Mouse (Mus musculus): Measurements from ENCODE around the gene Zfp184. TPM values are rescaled to one million over a fixed set of nuclear protein-coding genes. Genes with fewer than 3 reads are reported as not detected.

The Zfp184 gene
- polyA plus RNA-seq, 1 experiment from 2014 or later = 6.7 TPM

DNA sequence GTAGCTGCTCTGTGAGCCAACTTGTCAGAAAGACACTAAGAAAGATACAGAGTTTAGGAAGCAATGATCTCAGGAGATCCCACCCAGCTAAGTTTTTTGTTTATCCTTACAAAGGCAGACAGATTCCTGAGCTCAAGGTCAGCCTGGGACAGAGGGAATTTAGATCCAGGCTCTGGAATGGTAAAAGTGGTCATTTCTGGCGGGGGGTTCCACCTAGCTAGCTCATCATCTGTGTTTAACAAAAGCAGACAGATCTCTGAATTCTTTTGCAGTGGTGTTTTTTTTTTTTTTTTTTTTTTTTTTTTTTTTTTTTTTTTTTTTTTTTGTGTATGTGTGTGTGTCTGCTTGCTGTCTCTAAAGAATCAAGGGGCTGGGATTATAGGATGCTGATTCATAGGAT is 24.4 kb downstream of the Zfp184 start:
- Histone ChIP-seq H3K9ac (ENCODE audit: low read depth, low read length) (no peak overlapping the region), H3K36me3 (ENCODE audit: control insufficient read depth, insufficient read depth, low read length) (no peaks in the 10 kb centered on the region), H3K4me3 (ENCODE audit: low read depth, low read length) (no peak overlapping the region), H3K4me1 (ENCODE audit: control insufficient read depth, insufficient read depth, low read length) (no peaks in the 10 kb centered on the region), H3K27me3 (ENCODE audit: control insufficient read depth, insufficient read depth, low read length) (no peaks in the 10 kb centered on the region), H3K9me3 (replicated peaks; ENCODE audit: control insufficient read depth, low read length) (no peaks in the 10 kb centered on the region), H3K4me2 (no peak overlapping the region), H3K27ac (ENCODE audit: low read depth, low read length) (no peak overlapping the region)
- no peak for ATAC-seq (replicated peaks; ENCODE audit: insufficient number of reproducible peaks, low FRiP score, low TSS enrichment)
- 48% methylated on average over 1 of the region's 1 CpGs for WGBS (ENCODE audit: insufficient replicate concordance)

DNA sequence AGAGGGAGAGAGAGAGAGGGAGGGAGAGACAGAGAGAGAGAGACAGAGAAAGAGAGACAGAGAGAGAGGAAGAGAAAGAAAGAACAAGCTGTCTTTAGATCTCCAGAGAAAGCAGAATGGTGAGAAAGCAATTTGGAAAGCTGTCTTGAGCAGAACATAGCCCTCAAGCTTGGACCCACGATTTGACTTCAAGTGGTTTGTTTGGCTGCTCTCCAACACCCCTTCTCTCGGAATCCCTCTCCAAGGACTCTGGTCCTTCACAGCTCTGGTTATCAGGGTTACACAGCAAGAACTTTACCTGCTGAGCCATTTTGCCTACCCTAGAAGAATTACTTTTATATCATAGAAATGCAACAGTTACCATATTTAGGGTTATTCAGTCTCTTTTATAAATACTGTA is 24.9 kb downstream of the Zfp184 start:
- WGBS (ENCODE audit: insufficient replicate concordance) = 34% methylated on average over 2 of the region's 2 CpGs
- H3K9ac ChIP-seq (ENCODE audit: low read depth, low read length) = no peak overlapping the region
- H3K27me3 ChIP-seq (ENCODE audit: control insufficient read depth, insufficient read depth, low read length) = no peaks in the 10 kb centered on the region
- no peaks in the 10 kb centered on the region for H3K9me3 ChIP-seq (replicated peaks; ENCODE audit: control insufficient read depth, low read length)
- no peaks in the 10 kb centered on the region for H3K4me1 ChIP-seq (ENCODE audit: control insufficient read depth, insufficient read depth, low read length)
- no peak overlapping the region for H3K4me3 ChIP-seq (ENCODE audit: low read depth, low read length)
- H3K27ac ChIP-seq (ENCODE audit: low read depth, low read length) = no peak overlapping the region
- no peaks in the 10 kb centered on the region for H3K36me3 ChIP-seq (ENCODE audit: control insufficient read depth, insufficient read depth, low read length)
- ATAC-seq (replicated peaks; ENCODE audit: insufficient number of reproducible peaks, low FRiP score, low TSS enrichment) = no peak
- no peak overlapping the region for H3K4me2 ChIP-seq

DNA sequence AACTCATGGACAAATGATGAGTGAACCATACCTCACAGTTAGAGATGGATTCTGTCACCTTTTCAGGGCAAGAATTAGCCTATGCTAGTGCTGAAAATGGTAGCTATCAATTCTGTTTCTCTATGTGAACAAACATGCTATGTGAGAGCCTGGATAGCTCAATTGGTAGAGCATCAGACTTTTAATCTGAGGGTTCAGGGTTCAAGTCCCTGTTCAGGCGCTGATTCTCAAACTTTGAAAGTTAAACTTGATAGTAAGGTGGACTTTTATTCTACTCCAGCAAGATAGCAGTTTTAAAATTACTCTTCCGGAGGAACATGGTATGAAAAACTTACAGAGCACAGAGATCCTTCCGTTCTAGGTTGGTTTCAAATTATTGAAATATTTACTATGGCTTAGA is 26.7 kb downstream of the Zfp184 start:
- Histone ChIP-seq H3K27ac (ENCODE audit: low read depth, low read length) (no peak overlapping the region), H3K4me2 (no peak overlapping the region), H3K27me3 (ENCODE audit: control insufficient read depth, insufficient read depth, low read length) (no peaks in the 10 kb centered on the region), H3K9me3 (replicated peaks; ENCODE audit: control insufficient read depth, low read length) (no peaks in the 10 kb centered on the region), H3K9ac (ENCODE audit: low read depth, low read length) (no peak overlapping the region), H3K4me3 (ENCODE audit: low read depth, low read length) (no peak overlapping the region), H3K4me1 (ENCODE audit: control insufficient read depth, insufficient read depth, low read length) (no peaks in the 10 kb centered on the region), H3K36me3 (ENCODE audit: control insufficient read depth, insufficient read depth, low read length) (no peaks in the 10 kb centered on the region)
- no peak for ATAC-seq (replicated peaks; ENCODE audit: insufficient number of reproducible peaks, low FRiP score, low TSS enrichment)
- WGBS (ENCODE audit: insufficient replicate concordance) = 28% methylated on average over 3 of the region's 3 CpGs

DNA sequence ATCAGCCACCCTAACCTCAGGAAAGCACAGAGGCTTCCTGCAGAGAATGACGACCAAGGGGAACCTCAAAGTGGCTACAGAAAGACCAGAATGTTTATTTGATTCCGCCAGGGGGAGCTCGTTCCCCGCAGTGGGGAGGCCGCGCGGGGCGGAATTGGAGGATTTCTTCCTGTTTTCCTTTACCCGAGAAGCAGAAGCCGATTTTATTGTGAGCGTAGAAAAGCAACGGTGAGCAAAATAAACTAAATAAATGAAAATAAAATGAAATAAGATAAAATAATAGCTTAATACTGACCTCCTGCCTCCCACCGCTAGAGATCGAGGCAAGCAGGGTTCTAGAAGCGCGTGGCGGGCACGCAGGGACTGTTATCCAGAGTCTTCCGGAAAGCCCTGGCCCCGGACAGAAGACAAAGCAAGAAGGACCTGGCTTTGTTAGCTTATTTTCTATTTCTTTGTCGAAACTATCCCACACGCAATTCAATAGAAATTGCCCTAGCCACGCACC is 29.4 kb downstream of the Zfp184 start:
- peak; percentile 77; the same call in 1 of the 2 replicates for ATAC-seq (replicated peaks; ENCODE audit: insufficient number of reproducible peaks, low FRiP score, low TSS enrichment)
- no peaks in the 10 kb centered on the region for H3K4me1 ChIP-seq (ENCODE audit: control insufficient read depth, insufficient read depth, low read length)
- under 1% methylated on average over 23 of the region's 23 CpGs for WGBS (ENCODE audit: insufficient replicate concordance)
- peak overlapping the region; percentile 66 for H3K4me3 ChIP-seq (ENCODE audit: low read depth, low read length)
- H3K9me3 ChIP-seq (replicated peaks; ENCODE audit: control insufficient read depth, low read length) = no peaks in the 10 kb centered on the region
- H3K4me2 ChIP-seq = peak overlapping the region; percentile 46
- H3K27me3 ChIP-seq (ENCODE audit: control insufficient read depth, insufficient read depth, low read length) = peaks cover 3% of the 10 kb centered on the region
- H3K36me3 ChIP-seq (ENCODE audit: control insufficient read depth, insufficient read depth, low read length) = no peaks in the 10 kb centered on the region
- peak overlapping the region; percentile 88 for H3K9ac ChIP-seq (ENCODE audit: low read depth, low read length)
- H3K27ac ChIP-seq (ENCODE audit: low read depth, low read length) = peak overlapping the region; percentile 73; the same call in 1 of the 2 replicates

DNA sequence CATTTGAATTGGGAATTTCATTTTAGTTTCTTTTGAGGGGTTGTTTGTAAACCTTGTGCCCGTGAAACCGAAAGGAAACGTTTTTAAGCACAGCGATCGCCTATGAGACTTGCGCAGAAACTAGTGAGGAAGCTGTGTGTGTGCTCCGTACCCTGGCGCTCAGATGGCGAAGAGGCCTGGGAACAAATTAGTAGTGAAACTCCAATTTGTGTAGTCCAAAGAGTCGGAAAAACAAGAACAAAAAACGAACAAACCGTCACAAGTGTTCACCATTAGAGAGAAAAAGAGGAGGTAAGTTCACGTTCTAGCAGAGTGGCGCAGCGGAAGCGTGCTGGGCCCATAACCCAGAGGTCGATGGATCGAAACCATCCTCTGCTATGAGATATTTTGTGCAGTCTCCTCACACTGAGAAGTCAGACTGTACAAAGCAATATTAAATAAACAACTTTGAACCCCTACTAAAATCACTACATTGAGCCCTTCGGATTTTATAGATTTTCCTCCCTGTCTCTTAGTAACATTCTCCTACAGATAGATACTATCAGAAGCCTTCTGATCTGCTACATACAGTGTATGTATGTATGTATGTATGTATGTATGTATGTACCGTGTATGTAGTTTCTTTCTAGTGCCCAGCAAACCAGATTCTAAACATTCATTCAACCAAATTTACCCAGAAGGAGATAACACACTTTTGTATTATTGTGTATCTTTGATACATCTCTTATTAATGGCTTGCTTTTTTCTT is 30.0 kb downstream of the Zfp184 start:
- H3K4me2 ChIP-seq = peak overlapping the region; percentile 46
- peak overlapping the region; percentile 88 for H3K9ac ChIP-seq (ENCODE audit: low read depth, low read length)
- peaks cover 6% of the 10 kb centered on the region for H3K27me3 ChIP-seq (ENCODE audit: control insufficient read depth, insufficient read depth, low read length)
- H3K4me1 ChIP-seq (ENCODE audit: control insufficient read depth, insufficient read depth, low read length) = no peaks in the 10 kb centered on the region
- H3K36me3 ChIP-seq (ENCODE audit: control insufficient read depth, insufficient read depth, low read length) = no peaks in the 10 kb centered on the region
- 4% methylated on average over 20 of the region's 20 CpGs for WGBS (ENCODE audit: insufficient replicate concordance)
- H3K4me3 ChIP-seq (ENCODE audit: low read depth, low read length) = peak overlapping the region; percentile 66
- ATAC-seq (replicated peaks; ENCODE audit: insufficient number of reproducible peaks, low FRiP score, low TSS enrichment) = peak; percentile 97
- H3K27ac ChIP-seq (ENCODE audit: low read depth, low read length) = peak overlapping the region; percentile 73; the same call in 1 of the 2 replicates
- H3K9me3 ChIP-seq (replicated peaks; ENCODE audit: control insufficient read depth, low read length) = no peaks in the 10 kb centered on the region

DNA sequence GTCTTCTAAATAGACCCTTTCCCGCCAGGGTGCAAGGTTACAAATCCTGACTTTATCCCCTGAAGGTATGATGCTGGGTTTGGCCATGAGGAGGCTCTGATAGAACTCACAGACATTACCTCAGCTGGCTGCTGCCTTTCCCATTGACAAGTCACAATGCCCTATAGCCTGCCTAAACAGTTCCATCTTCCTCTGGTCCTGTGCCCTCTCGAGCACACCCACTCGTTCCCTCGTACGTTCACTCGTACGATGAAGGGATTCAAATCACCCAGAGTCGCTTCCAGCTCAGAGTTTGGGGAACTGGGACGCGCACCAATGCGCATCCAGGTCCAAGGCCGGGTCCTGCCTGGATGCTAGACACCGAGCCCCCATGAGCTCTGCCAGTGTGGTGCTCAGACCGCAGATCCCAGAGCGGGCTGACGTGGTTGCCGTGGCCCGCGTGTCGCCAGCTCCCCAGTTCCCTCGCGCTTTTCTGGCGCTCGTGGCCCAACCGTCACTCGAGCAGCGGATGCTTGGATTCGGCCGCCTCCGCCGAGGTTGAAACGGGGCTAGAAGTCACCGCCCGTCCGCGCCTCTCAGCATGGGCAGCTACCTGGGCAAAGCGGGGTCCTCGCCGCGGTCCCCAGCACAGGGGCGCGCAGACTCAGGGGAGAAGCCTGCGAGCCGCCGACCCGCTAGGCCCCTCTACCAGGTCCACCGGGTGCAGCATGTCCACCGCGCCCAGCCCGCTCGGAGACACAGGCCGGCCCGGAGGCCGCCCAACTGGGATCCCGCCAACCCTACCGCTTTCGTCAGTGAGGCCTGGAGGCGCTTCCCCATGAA is 36.3 kb downstream of the Zfp184 start, which contains the start of gene Pom121l2:
Gene Pom121l2 (plus strand): TSS at position 214 of the 822 bp plus-strand sequence.
- Histone ChIP-seq H3K4me2 (peak within 1 kb of the TSS; percentile 92), H3K4me1 (ENCODE audit: control insufficient read depth, insufficient read depth, low read length) (peaks cover 3% of the 10 kb centered on the region; the same call in 1 of the 2 replicates), H3K9me3 (replicated peaks; ENCODE audit: control insufficient read depth, low read length) (no peaks in the 10 kb centered on the region), H3K27ac (ENCODE audit: low read depth, low read length) (no peak within 1 kb of the TSS), H3K9ac (ENCODE audit: low read depth, low read length) (peak within 1 kb of the TSS; percentile 68), H3K4me3 (ENCODE audit: low read depth, low read length) (peak within 1 kb of the TSS; percentile 54), H3K27me3 (ENCODE audit: control insufficient read depth, insufficient read depth, low read length) (peaks cover 58% of the 10 kb centered on the region), H3K36me3 (ENCODE audit: control insufficient read depth, insufficient read depth, low read length) (no peaks in the 10 kb centered on the region)
- under 1% methylated on average over 58 of the region's 58 CpGs for WGBS (ENCODE audit: insufficient replicate concordance)
- peak; percentile 18; the same call in 1 of the 2 replicates for ATAC-seq (replicated peaks; ENCODE audit: insufficient number of reproducible peaks, low FRiP score, low TSS enrichment)

DNA sequence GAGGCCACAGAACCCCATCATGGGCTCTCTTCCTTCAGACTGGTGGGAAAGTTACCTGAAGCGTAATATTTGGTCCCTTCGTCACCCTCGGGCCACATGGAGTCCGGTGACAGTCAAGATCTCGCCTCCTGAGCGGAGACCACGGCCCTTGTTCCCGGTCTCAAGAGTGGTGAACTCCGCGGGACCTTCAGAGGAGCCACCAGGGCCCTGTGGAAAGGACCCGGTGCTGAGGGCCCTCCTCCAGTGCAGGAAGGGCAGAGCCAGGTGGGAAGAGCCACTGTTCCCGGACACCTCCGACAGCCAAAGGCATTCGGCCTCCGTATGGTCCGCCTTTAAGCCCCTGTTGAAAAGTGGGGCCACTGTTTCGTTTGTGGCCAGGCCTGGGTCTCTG is 36.9 kb downstream of the Zfp184 start:
- Histone ChIP-seq H3K9me3 (replicated peaks; ENCODE audit: control insufficient read depth, low read length) (no peaks in the 10 kb centered on the region), H3K4me3 (ENCODE audit: low read depth, low read length) (peak overlapping the region; percentile 54), H3K9ac (ENCODE audit: low read depth, low read length) (peak overlapping the region; percentile 68), H3K4me2 (peak overlapping the region; percentile 92), H3K4me1 (ENCODE audit: control insufficient read depth, insufficient read depth, low read length) (peaks cover 3% of the 10 kb centered on the region; the same call in 1 of the 2 replicates), H3K27ac (ENCODE audit: low read depth, low read length) (no peak overlapping the region), H3K27me3 (ENCODE audit: control insufficient read depth, insufficient read depth, low read length) (peaks cover 62% of the 10 kb centered on the region), H3K36me3 (ENCODE audit: control insufficient read depth, insufficient read depth, low read length) (no peaks in the 10 kb centered on the region)
- ATAC-seq (replicated peaks; ENCODE audit: insufficient number of reproducible peaks, low FRiP score, low TSS enrichment) = no peak
- WGBS (ENCODE audit: insufficient replicate concordance) = 4% methylated on average over 17 of the region's 17 CpGs

DNA sequence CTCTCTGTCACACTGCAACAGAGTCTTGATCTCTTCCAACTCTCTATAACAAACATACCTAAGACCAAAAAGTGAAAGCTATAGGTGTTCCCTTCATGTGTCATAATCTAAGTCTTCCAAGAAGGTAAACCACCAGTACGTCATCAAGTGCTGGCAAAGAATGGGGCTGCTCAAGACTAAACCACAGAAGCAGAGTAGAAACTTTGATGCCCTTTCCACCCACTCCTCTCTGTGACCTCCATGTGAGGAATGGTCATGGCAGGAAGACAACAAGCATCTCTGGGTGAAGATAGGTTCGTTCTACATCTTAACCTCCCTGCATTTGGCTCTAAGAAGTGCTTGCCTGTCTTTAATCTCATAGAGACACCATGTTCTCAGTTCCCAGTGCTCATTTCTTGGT is 39.6 kb downstream of the Zfp184 start:
- ATAC-seq (replicated peaks; ENCODE audit: insufficient number of reproducible peaks, low FRiP score, low TSS enrichment) = no peak
- 79% methylated on average over 2 of the region's 2 CpGs for WGBS (ENCODE audit: insufficient replicate concordance)
- Histone ChIP-seq H3K4me3 (ENCODE audit: low read depth, low read length) (no peak overlapping the region), H3K4me2 (no peak overlapping the region), H3K4me1 (ENCODE audit: control insufficient read depth, insufficient read depth, low read length) (peaks cover 3% of the 10 kb centered on the region; the same call in 1 of the 2 replicates), H3K27me3 (ENCODE audit: control insufficient read depth, insufficient read depth, low read length) (peaks cover 56% of the 10 kb centered on the region), H3K9ac (ENCODE audit: low read depth, low read length) (no peak overlapping the region), H3K27ac (ENCODE audit: low read depth, low read length) (no peak overlapping the region), H3K36me3 (ENCODE audit: control insufficient read depth, insufficient read depth, low read length) (no peaks in the 10 kb centered on the region), H3K9me3 (replicated peaks; ENCODE audit: control insufficient read depth, low read length) (no peaks in the 10 kb centered on the region)
